Mouse (Mus musculus): ENCODE results near the gene Pdgfd. TPM values are rescaled to one million over a fixed set of nuclear protein-coding genes. Genes with fewer than 3 reads are reported as not detected.
"Not testable (repeated sequence)": the region's sequence is repeated elsewhere in the genome, so short reads cannot be mapped to it uniquely, and the experiment has no call there.

Pdgfd gene
- total RNA-seq (2021) = 10 to 100 TPM; 27.8 to 30.7 TPM
- long read RNA-seq, experiment 1, transcript Pdgfd-202 (7 exons, 1,795 nt) = major isoform, 6 of 20 reads
- long read RNA-seq, experiment 1, partial matches to known transcripts = 2 of 20 reads
- long read RNA-seq, experiment 1, other reads (novel, unspliced or antisense) = 7 of 20 reads
- long read RNA-seq, experiment 2, transcript Pdgfd-202 (7 exons, 1,795 nt) = major isoform, 20 of 58 reads
- long read RNA-seq, experiment 2, transcript Pdgfd-203 (6 exons, 2,862 nt) = minor isoform, 6 of 58 reads
- long read RNA-seq, experiment 2, transcript Pdgfd-201 (7 exons, 3,131 nt) = minor isoform, 11 of 58 reads
- long read RNA-seq, experiment 2, partial matches to known transcripts = 6 of 58 reads
- long read RNA-seq, experiment 2, other reads (novel, unspliced or antisense) = 15 of 58 reads

- peak; percentile 40 to 44 for DNase-seq (ENCODE audit: low spot score in 2 of 2)
Observed at GRCm38 (mm10) chr9:6168391-6169037, at the start of gene Pdgfd. Gene Pdgfd, plus strand, starts transcription at chr9:6168584.

DNA sequence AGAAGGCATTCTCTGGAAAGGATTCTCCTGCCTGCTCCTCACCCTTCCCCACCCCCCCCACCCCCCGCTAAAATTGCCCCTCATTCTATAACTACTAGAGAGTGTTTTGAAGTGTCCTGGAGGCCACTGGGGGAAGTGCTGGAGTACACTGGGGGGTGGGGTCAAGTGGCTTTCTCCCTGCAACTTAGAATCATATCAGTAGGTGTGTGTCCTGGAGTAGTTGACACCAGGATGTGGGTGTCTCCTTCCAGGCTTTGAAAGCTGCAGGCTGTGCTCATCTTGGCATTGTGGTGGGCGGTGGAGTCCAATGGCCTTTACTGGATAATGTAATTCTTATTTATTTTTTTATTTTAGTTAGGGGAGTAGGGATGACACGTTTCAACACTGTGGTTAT lies 651 bp downstream of the Pdgfd start:
- no peak for DNase-seq (ENCODE audit: low spot score in 2 of 2)

- DNase-seq (ENCODE audit: low spot score in 2 of 2) = no peak
Observed at GRCm38 (mm10) chr9:6170962-6171361, 2.6 kb downstream of the Pdgfd start.

GRCm38 (mm10) chr9:6173276-6173675 lies 4.9 kb downstream of the Pdgfd start:
- no peak for DNase-seq (ENCODE audit: low spot score in 2 of 2)

GRCm38 (mm10) chr9:6175731-6176130 lies 7.3 kb downstream of the Pdgfd start:
- DNase-seq (ENCODE audit: low spot score in 2 of 2) = no peak

DNA sequence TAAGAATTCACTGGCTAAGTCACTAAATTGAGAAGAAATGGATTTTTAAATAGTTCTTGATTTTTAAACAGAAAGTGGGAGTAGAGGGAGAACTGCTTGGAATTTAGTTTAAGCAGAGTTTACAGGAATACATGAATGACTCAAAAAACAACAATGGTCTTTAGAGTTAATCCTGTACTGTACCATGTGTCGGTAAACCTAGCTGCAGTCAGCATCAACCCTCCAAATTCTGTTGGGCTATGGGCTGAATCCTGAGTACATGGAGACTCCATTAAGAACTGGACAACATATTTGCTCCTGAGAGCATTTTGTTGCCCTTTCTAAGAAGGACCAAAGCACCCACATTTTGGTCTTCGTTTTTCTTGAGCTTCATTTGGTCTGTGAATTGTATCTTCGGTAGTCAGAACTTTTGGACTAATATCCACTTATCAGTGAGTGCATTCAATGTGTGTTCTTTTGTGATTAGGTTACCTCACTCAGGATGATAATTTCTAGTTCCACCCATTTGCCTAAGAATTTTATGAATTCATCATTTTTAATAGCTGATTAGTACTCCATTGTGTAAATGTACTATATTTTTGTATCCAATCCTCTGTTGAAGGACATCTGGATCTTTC lies 14.0 kb downstream of the Pdgfd start:
- no peak for DNase-seq (ENCODE audit: low spot score in 2 of 2)

GRCm38 (mm10) chr9:6187955-6188354 lies 19.6 kb downstream of the Pdgfd start:
- no peak for DNase-seq (ENCODE audit: low spot score in 2 of 2)

GRCm38 (mm10) chr9:6193352-6193751 lies 25.0 kb downstream of the Pdgfd start:
- DNase-seq (ENCODE audit: low spot score in 2 of 2) = no peak

- DNase-seq (ENCODE audit: low spot score in 2 of 2) = no peak
Observed at GRCm38 (mm10) chr9:6212862-6213261, 44.5 kb downstream of the Pdgfd start.

DNA sequence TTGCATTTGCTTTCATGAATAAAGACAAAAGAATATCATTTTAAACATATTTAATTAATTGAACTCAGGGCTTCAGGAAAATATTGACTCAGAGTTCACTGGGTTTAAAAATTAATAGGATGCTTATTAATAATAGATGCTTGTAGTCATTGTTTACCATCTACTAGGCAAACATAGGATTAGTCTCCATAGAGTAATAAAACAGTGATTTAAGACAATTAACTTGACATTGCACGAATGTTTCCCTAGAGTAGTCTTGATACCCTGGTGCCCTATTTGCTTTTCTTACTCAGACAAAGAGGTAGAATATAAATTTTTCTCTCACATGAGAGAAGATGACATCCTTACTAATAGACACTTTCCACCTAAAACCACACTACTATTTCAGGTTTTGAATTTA lies 49.1 kb downstream of the Pdgfd start:
- DNase-seq (ENCODE audit: low spot score in 2 of 2) = no peak

- not testable (repeated sequence) for DNase-seq (ENCODE audit: low spot score in 2 of 2)
Observed at GRCm38 (mm10) chr9:6235982-6236381, 67.6 kb downstream of the Pdgfd start.

DNA sequence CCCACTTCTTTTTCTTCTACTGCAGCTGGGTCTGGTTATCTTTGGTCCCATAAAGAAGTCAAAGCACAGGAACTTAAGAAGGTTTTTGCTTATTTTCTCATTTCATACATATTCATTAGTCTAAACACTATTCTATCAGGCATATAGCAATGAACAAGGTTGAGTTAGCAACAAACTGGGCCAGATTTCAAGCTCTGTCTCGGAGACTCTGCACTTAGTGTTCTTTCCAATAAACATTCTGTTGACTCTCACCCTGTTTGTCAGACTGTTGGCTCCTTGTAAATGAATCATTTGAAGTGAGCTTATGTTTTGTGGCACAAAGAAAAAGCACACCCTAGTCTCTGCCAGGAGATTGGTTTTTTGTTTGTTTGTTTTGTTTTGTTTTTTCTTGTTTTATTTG lies 81.9 kb downstream of the Pdgfd start:
- no peak for DNase-seq (ENCODE audit: low spot score in 2 of 2)

DNA sequence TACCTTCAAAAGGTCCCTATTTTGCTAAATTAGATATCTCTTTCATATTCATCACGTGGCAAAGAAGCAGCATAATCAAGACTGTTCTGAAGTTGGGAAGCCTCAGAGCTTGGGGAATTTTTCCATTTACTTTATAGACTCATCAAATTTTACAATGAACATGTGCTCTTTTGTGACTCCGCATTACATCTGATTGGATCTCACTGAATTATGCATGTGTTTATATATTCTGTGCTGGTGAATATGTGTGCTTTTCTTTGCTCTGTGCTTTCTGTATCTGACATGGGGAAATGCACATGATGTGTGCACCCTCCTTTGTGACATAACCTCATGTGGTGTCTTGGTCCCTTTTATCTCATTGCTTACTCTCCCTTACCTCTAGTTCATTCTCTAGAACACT lies 83.6 kb downstream of the Pdgfd start:
- no peak for DNase-seq (ENCODE audit: low spot score in 2 of 2)

- DNase-seq (ENCODE audit: low spot score in 2 of 2) = no peak
Observed at GRCm38 (mm10) chr9:6257072-6257471, 88.7 kb downstream of the Pdgfd start.

DNA sequence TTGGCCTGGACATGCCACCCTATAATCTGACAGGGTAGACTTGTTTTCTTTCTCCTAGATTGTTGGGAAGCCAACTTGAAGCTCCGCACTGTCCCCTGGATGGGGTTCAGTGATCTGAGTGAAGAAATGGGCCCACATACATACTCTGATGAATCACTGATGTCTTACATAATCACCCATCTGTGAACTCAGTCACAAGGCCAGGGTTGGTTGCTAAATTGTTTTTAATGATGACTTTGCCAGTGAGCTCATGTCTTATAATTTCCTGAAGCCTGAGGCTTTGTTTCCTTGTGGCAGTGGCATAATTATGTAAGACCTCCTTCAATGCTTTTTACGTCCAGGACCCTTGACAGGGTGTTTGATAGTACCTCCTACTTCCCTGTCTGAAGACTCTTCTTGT lies 96.4 kb downstream of the Pdgfd start:
- no peak for DNase-seq (ENCODE audit: low spot score in 2 of 2)

DNA sequence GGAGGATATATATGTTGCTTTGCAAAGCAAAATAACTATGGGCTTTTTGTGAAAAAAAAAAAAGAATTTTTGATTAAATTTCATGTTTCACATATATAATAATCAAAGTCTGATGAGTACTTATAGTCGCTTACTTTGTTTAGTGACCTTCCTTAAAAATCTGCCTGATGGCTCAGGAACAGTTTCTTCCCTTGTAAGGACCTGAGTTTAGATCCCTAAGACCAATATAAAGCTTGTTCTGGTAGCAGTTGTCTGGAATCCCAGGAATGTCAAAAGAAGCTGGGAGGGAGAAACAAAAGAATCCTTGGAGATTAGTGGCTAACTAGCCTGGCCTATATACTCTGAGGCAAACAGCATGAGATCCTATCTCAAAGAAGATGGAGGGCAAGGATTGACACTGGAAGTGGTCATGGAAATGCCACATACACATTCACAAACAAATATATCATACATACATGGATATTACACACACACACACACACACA lies 101.5 kb downstream of the Pdgfd start, which contains the start of gene Ddi1:
Gene Ddi1 (minus strand): TSS at position 51 of the 485 bp plus-strand sequence.
- DNase-seq (ENCODE audit: low spot score in 2 of 2) = no peak

DNA sequence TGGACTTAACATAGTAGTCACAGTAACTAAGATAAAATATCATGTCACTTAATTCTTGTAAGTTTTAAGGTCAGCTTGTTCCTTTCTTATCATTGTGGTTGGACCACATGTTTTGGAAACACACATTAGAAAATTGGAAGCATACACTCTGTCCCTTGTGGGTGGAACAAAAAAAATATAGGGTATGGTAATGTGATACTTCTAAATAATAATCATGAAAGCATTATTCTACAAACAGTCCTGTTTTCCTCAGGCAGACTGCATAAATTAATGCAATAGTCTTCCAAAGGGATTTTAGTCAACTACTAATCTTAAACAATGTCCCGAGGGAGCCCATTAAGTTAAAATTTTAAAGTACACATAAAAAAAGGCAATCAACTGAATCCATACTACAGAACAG lies 108.0 kb downstream of the Pdgfd start:
- DNase-seq (ENCODE audit: low spot score in 2 of 2) = no peak

DNA sequence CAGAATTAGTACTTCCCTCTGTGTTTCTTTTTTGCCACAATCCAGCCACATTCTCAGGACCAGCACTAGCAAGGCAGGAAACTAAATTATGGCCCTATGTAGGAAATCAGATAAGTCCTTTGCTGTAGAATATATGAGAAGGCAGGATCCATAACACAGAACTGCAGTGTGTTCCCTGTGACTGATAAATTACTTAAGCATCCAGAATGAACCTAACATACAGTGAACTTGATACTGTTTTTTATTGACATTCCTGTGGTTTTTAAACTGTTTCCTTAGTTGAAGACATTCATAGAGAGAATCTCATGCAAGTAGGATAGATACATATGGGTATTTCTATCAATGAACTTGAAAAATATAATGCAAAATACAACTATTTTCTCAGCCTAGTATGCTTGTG lies 109.1 kb downstream of the Pdgfd start:
- no peak for DNase-seq (ENCODE audit: low spot score in 2 of 2)

DNA sequence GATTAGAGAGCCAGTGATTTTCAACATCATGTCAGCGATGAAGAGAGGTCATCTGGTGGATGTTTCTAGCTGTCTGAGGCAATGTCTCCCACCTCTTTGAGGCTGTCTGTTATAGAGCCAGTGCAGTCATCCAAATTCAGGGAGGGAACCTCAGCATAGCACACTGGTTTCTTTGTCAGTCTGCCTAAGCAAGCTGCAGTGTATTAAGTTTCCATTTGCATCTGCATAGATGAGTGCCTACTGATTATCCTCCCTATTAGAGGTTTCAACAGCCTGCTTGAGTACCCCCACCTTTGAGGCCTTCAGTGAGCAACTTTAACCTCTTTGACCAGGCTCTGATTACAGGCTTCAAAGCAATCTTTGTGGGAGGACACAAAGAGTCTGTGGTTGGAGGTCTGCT lies 118.4 kb downstream of the Pdgfd start:
- DNase-seq (ENCODE audit: low spot score in 2 of 2) = no peak

GRCm38 (mm10) chr9:6289211-6289696 lies 120.9 kb downstream of the Pdgfd start:
- DNase-seq (ENCODE audit: low spot score in 2 of 2) = no peak

DNA sequence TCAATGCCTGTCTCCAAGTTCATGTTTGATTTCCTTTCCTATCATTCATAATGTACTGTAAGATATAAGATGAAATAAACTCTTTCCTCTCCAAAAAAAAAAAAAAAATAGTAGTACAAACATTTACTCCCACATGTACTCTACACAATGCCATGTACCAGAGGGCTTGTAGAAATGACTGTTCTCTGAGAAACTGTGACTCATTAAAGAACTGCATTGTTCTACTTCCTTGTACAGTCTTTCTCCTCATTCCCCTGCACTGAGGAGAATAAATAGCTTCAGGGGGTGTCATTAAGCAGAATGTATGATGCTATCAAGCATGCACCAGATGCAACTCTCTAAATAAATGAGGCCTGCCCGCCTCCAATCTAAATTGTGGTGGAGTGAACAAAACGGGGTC lies 130.2 kb downstream of the Pdgfd start:
- DNase-seq (ENCODE audit: low spot score in 2 of 2) = no peak

- DNase-seq (ENCODE audit: low spot score in 2 of 2) = no peak
Observed at GRCm38 (mm10) chr9:6302050-6302449, 133.7 kb downstream of the Pdgfd start.

All from adrenal gland, postnatal 4 days (tissue).